ENCODE assay signal across 8 mouse cellular contexts in genomic region chr5:133898025-133898598, GRCm38 (mm10).
DNase-seq lines count a peak whose midpoint lies in the region; ATAC-seq and TF ChIP-seq lines count a peak whose summit lies in the region.

No protein-coding gene starts in this region.

- intact Hi-C loops in gastrocnemius, postnatal 14 days (cut with DNase I; ENCODE audit: low total_unique reads): no loop called here

- no peak overlapping the region for H3K27ac ChIP-seq in lung, embryonic 15.5 days
- H3K27ac ChIP-seq in cerebellum, adult 2 months (ENCODE audit: insufficient read depth, low read length): no peak overlapping the region

- peak; percentile 6 for DNase-seq in gastrocnemius, postnatal 25 days
- DNase-seq in gastrocnemius, postnatal 14 days: no peak
- DNase-seq in lung, postnatal 25 days (ENCODE audit: low spot score): no peak
- peak; percentile 57 to 75 for DNase-seq in cerebellum, adult 2 months
- peak; percentile 8 for DNase-seq in kidney, postnatal 10 days
- no peak for DNase-seq in thymus, postnatal 14 days
- no peak for DNase-seq in layer of hippocampus, adult 11-12 months (ENCODE audit: low spot score)

- no peak overlapping the region for H3K4me3 ChIP-seq in lung, embryonic 15.5 days
- no peak overlapping the region for H3K4me3 ChIP-seq in cerebellum, adult 2 months (replicated peaks; ENCODE audit: insufficient read depth, low read depth, low read length)

- peak; percentile 19; the same call in 1 of the 2 replicates for ATAC-seq in lung, embryonic 15.5 days (ENCODE audit: borderline replicate concordance, extremely low read depth, low FRiP score, low TSS enrichment)

- TF ChIP-seq CTCF in cerebellum, adult 2 months (IDR thresholded peaks at IDR 0.05; ENCODE audit: borderline replicate concordance, insufficient read depth, low read depth, low read length): peak; percentile 73

- H3K9ac ChIP-seq in lung, embryonic 15.5 days: no peak overlapping the region

- no peaks in the 10 kb centered on the region for H3K4me1 ChIP-seq in lung, embryonic 15.5 days
- H3K4me1 ChIP-seq in cerebellum, adult 2 months (ENCODE audit: control insufficient read depth, insufficient read depth, low read length): 0 out of 2 replicates have a peak, but pooled peaks cover 3% of the 10 kb centered on the region

- no peaks in the 10 kb centered on the region for H3K36me3 ChIP-seq in lung, embryonic 15.5 days

- 0 out of 2 replicates have a peak, but pooled peaks cover 3% of the 10 kb centered on the region for H3K27me3 ChIP-seq in lung, embryonic 15.5 days
- no peaks in the 10 kb centered on the region for H3K27me3 ChIP-seq in cerebellum, adult 2 months (ENCODE audit: control insufficient read depth, insufficient read depth, low read length)

- H3K4me2 ChIP-seq in lung, embryonic 15.5 days: no peak overlapping the region

- H3K9me3 ChIP-seq in lung, embryonic 15.5 days: no peaks in the 10 kb centered on the region

- TF ChIP-seq POLR2A in cerebellum, adult 2 months (IDR thresholded peaks at IDR 0.05; ENCODE audit: borderline replicate concordance, insufficient read depth, low read length): no peak

- 50% methylated on average over 4 of the region's 4 CpGs for WGBS in lung, embryonic 15.5 days
- WGBS in cerebellum, adult 2 months: 57% methylated on average over 4 of the region's 4 CpGs

Comparison
In these comparisons a context has a peak if more than half of its experiments do, and no peak if none do; other contexts are left out.
1. DNase-seq: peak in gastrocnemius, postnatal 25 days (single experiment), cerebellum, adult 2 months (2 of 2) and kidney, postnatal 10 days (single experiment); none in gastrocnemius, postnatal 14 days (single experiment), lung, postnatal 25 days (single experiment), thymus, postnatal 14 days (single experiment) and layer of hippocampus, adult 11-12 months (single experiment).